Mouse (Mus musculus) frontal cortex, postnatal 10 days (tissue): ENCODE data around the gene Gm34653.

Experiments used
- DNase-seq, 2 experiments: peaks; one replicate each; pipeline ENCODE4 v3.0.0; 2022; ENCODE audit warnings: low spot score in 2 of 2, mixed read lengths in 1 of 2

Gene Gm34653

DNA sequence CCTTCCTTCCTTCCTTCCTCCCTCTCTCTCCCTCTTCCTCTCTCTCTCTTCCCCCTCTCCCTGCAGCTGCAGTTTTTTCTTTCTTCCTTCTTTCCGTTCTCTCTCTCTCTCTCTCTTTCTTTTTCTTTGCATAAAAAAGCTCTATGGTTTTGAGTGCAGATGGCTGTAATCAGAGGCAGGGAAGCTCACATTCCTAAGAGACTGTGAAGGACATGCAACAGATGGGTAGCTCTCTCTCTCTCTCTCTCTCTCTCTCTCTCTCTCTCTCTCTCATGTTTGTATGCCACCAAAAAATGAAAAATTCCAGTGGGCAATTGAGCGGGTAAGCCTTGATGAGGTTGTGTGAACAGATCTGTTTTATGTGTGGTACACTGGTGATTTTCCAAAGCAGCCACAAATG is 51.4 kb downstream of the Gm34653 start:
- DNase-seq = no peak
